Mouse (Mus musculus): Measurements from ENCODE around the gene Ptgdr2. TPM values are rescaled to one million over a fixed set of nuclear protein-coding genes. Genes with fewer than 3 reads are reported as not detected.

Gene Ptgdr2
- 0.27 TPM for polyA plus RNA-seq (2014; fragmentation: Illumina TruSeq; extraction: RNeasy Lipid Tissue Mini Kit (QIAGEN cat#74804); ENCODE audit: low read depth, low replicate concordance)

GRCm38 (mm10) chr19:10937110-10937563 lies at the start of gene Ptgdr2:
Ptgdr2 (plus strand) TSS chr19:10937160.

GRCm38 (mm10) chr19:10895016-10895528 lies 41.9 kb upstream of the Ptgdr2 start, which contains the start of gene Prpf19:
Prpf19 (plus strand) TSS chr19:10895231.

DNA sequence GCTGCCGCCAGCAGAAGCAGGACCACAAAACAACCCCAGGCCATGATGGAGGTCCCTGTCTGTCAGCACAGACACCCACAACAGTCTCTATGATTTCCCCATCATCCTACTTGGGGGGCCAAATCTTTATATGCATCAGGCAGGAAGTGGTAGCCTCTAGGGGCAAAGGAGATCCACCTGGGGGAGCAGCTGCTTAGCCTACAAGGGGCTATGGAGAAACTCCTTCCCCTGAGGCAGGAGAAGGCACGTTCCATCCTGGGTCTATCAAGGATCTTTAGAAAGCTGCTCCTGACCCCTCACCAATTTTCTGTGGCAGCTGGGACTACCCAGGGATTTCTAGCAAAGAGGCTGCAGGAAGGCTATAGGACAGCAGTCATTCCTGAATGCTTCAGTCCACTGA lies 16.4 kb upstream of the Ptgdr2 start, which contains the start of gene Zp1:
TSS of gene Zp1 (minus strand) at position 101 of the 400 bp plus-strand sequence.

GRCm38 (mm10) chr19:10949112-10949511 lies 12.2 kb downstream of the Ptgdr2 start, which contains the start of gene Ccdc86:
Ccdc86 (minus strand) TSS chr19:10949266.

GRCm38 (mm10) chr19:10974238-10974865 lies 37.4 kb downstream of the Ptgdr2 start, which contains the start of gene Ms4a10:
Ms4a10 (minus strand) TSS chr19:10974670.

Other genes starting within 250 kb of the Ptgdr2 start
- gene Vps37c, start 248.4 kb upstream of the Ptgdr2 start, polyA plus RNA-seq (2014; fragmentation: Illumina TruSeq; extraction: RNeasy Lipid Tissue Mini Kit (QIAGEN cat#74804); ENCODE audit: low read depth, low replicate concordance), result 3.4 TPM
- gene Cd5, start 198.2 kb upstream of the Ptgdr2 start, polyA plus RNA-seq (2014; fragmentation: Illumina TruSeq; extraction: RNeasy Lipid Tissue Mini Kit (QIAGEN cat#74804); ENCODE audit: low read depth, low replicate concordance), result not detected
- gene Cd6, start 107.1 kb upstream of the Ptgdr2 start, polyA plus RNA-seq (2014; fragmentation: Illumina TruSeq; extraction: RNeasy Lipid Tissue Mini Kit (QIAGEN cat#74804); ENCODE audit: low read depth, low replicate concordance), result not detected
- gene Slc15a3, start 97.4 kb upstream of the Ptgdr2 start, polyA plus RNA-seq (2014; fragmentation: Illumina TruSeq; extraction: RNeasy Lipid Tissue Mini Kit (QIAGEN cat#74804); ENCODE audit: low read depth, low replicate concordance), result 0.32 TPM
- not detected for gene Tmem132a, start 67.2 kb upstream of the Ptgdr2 start, polyA plus RNA-seq (2014; fragmentation: Illumina TruSeq; extraction: RNeasy Lipid Tissue Mini Kit (QIAGEN cat#74804); ENCODE audit: low read depth, low replicate concordance)
- gene Tmem109, start 55.2 kb upstream of the Ptgdr2 start, polyA plus RNA-seq (2014; fragmentation: Illumina TruSeq; extraction: RNeasy Lipid Tissue Mini Kit (QIAGEN cat#74804); ENCODE audit: low read depth, low replicate concordance), result 10.3 TPM
- 34.5 TPM for gene Prpf19, start 41.9 kb upstream of the Ptgdr2 start, polyA plus RNA-seq (2014; fragmentation: Illumina TruSeq; extraction: RNeasy Lipid Tissue Mini Kit (QIAGEN cat#74804); ENCODE audit: low read depth, low replicate concordance)
- gene Zp1, start 16.5 kb upstream of the Ptgdr2 start, polyA plus RNA-seq (2014; fragmentation: Illumina TruSeq; extraction: RNeasy Lipid Tissue Mini Kit (QIAGEN cat#74804); ENCODE audit: low read depth, low replicate concordance), result not detected
- gene Ccdc86, start 12.1 kb downstream of the Ptgdr2 start, polyA plus RNA-seq (2014; fragmentation: Illumina TruSeq; extraction: RNeasy Lipid Tissue Mini Kit (QIAGEN cat#74804); ENCODE audit: low read depth, low replicate concordance), result 4.6 TPM
- gene Ms4a10, start 37.5 kb downstream of the Ptgdr2 start, polyA plus RNA-seq (2014; fragmentation: Illumina TruSeq; extraction: RNeasy Lipid Tissue Mini Kit (QIAGEN cat#74804); ENCODE audit: low read depth, low replicate concordance), result 0.42 TPM
- not detected for gene Ms4a15, start 56.1 kb downstream of the Ptgdr2 start, polyA plus RNA-seq (2014; fragmentation: Illumina TruSeq; extraction: RNeasy Lipid Tissue Mini Kit (QIAGEN cat#74804); ENCODE audit: low read depth, low replicate concordance)
- 2.0 TPM for gene Ms4a18, start 80.9 kb downstream of the Ptgdr2 start, polyA plus RNA-seq (2014; fragmentation: Illumina TruSeq; extraction: RNeasy Lipid Tissue Mini Kit (QIAGEN cat#74804); ENCODE audit: low read depth, low replicate concordance)
- gene Ms4a8a, start 143.9 kb downstream of the Ptgdr2 start, polyA plus RNA-seq (2014; fragmentation: Illumina TruSeq; extraction: RNeasy Lipid Tissue Mini Kit (QIAGEN cat#74804); ENCODE audit: low read depth, low replicate concordance), result 0.20 TPM
- gene 1700017D01Rik, start 193.7 kb downstream of the Ptgdr2 start, polyA plus RNA-seq (2014; fragmentation: Illumina TruSeq; extraction: RNeasy Lipid Tissue Mini Kit (QIAGEN cat#74804); ENCODE audit: low read depth, low replicate concordance), result 685 TPM
- 438 TPM for gene 1700025F22Rik, start 228.2 kb downstream of the Ptgdr2 start, polyA plus RNA-seq (2014; fragmentation: Illumina TruSeq; extraction: RNeasy Lipid Tissue Mini Kit (QIAGEN cat#74804); ENCODE audit: low read depth, low replicate concordance)